Mouse (Mus musculus) megakaryocyte, embryonic 14.5 days (primary cell): ENCODE results near the gene Wdr26. TPM values are rescaled to one million over a fixed set of nuclear protein-coding genes. Genes with fewer than 3 reads are reported as not detected.

Experiments used
- H3K27me3 ChIP-seq: replicated peaks from 2 replicates; pipeline ENCODE3; 2012; ENCODE audit warnings: inconsistent platforms
- H3K36me3 ChIP-seq: replicated peaks from 2 replicates; pipeline ENCODE3; 2012; ENCODE audit warnings: low read length, inconsistent platforms, mixed read lengths
- H3K4me1 ChIP-seq: 2 replicates; pipeline ENCODE4 v1.6.1; 2012; ENCODE audit warnings: inconsistent platforms
- H3K4me3 ChIP-seq: replicated peaks from 2 replicates; pipeline ENCODE3; 2012; ENCODE audit warnings: moderate library complexity, mild to moderate bottlenecking, inconsistent platforms
- H3K9me3 ChIP-seq: 2 replicates; pipeline ENCODE4 v1.6.1; 2012; ENCODE audit warnings: inconsistent platforms
- FLI1 ChIP-seq: IDR thresholded peaks from 2 replicates; pipeline ENCODE4 v1.6.1; 2012; ENCODE audit warnings: low read length, inconsistent platforms, mixed read lengths
- GATA1 ChIP-seq: IDR thresholded peaks from 3 replicates; pipeline ENCODE4 v1.6.1; 2012; ENCODE audit warnings: mixed read lengths, low read length, inconsistent platforms, borderline replicate concordance
- polyA plus RNA-seq: library from polyadenylated mRNA; stranded (reverse); fragments of >175 nt; gene quantifications from 2 replicates; pipeline ENCODE4 v1.2.3, GENCODE M21; 2012; ENCODE audit warnings: low replicate concordance; ENCODE audit not compliant: insufficient read depth

The Wdr26 gene
- polyA plus RNA-seq, 1 experiment = 11.4 TPM

- peaks cover 51% of the 10 kb centered on the region for H3K4me1 ChIP-seq
- H3K4me3 ChIP-seq = peak overlapping the region; percentile 72
- H3K9me3 ChIP-seq = no peaks in the 10 kb centered on the region
- TF ChIP-seq FLI1 (no peak), GATA1 (no peak)
- H3K27me3 ChIP-seq = no peaks in the 10 kb centered on the region
- peaks cover 12% of the 10 kb centered on the region for H3K36me3 ChIP-seq
Observed at GRCm38 (mm10) chr1:181146187-181146586, 65.6 kb downstream of the Wdr26 start.

GRCm38 (mm10) chr1:181144966-181145365, 66.8 kb downstream of the Wdr26 start:
- TF ChIP-seq GATA1 (no peak), FLI1 (no peak)
- no peaks in the 10 kb centered on the region for H3K27me3 ChIP-seq
- peak overlapping the region; percentile 96 for H3K4me3 ChIP-seq
- H3K4me1 ChIP-seq = peaks cover 42% of the 10 kb centered on the region
- peaks cover 24% of the 10 kb centered on the region for H3K36me3 ChIP-seq
- no peaks in the 10 kb centered on the region for H3K9me3 ChIP-seq

- no peaks in the 10 kb centered on the region for H3K27me3 ChIP-seq
- peaks cover 32% of the 10 kb centered on the region for H3K36me3 ChIP-seq
- H3K9me3 ChIP-seq = no peaks in the 10 kb centered on the region
- H3K4me3 ChIP-seq = peak within 1 kb of the TSS; percentile 96
- TF ChIP-seq FLI1 (peak; percentile 98), GATA1 (no peak)
- H3K4me1 ChIP-seq = peaks cover 37% of the 10 kb centered on the region
Observed at GRCm38 (mm10) chr1:181143950-181144836, 67.6 kb downstream of the Wdr26 start, which contains the start of the genes Nvl and Cnih4. Nvl (minus strand) TSS chr1:181144204. Cnih4 (plus strand) TSS chr1:181144693.

- H3K4me3 ChIP-seq = peak overlapping the region; percentile 96
- TF ChIP-seq FLI1 = no peak
- no peak for TF ChIP-seq GATA1
- H3K27me3 ChIP-seq = no peaks in the 10 kb centered on the region
- H3K36me3 ChIP-seq = peaks cover 38% of the 10 kb centered on the region
- H3K4me1 ChIP-seq = peaks cover 36% of the 10 kb centered on the region
- no peaks in the 10 kb centered on the region for H3K9me3 ChIP-seq
Observed at GRCm38 (mm10) chr1:181143609-181143949, 68.2 kb downstream of the Wdr26 start.

GRCm38 (mm10) chr1:181138730-181139129, 73.1 kb downstream of the Wdr26 start:
- Histone ChIP-seq H3K4me3 (no peak overlapping the region), H3K27me3 (no peaks in the 10 kb centered on the region), H3K9me3 (no peaks in the 10 kb centered on the region), H3K36me3 (peaks cover 79% of the 10 kb centered on the region), H3K4me1 (peaks cover 14% of the 10 kb centered on the region)
- TF ChIP-seq GATA1 = no peak
- TF ChIP-seq FLI1 = no peak

- TF ChIP-seq FLI1 (no peak), GATA1 (no peak)
- H3K9me3 ChIP-seq = no peaks in the 10 kb centered on the region
- peaks cover 90% of the 10 kb centered on the region for H3K36me3 ChIP-seq
Observed at GRCm38 (mm10) chr1:181131915-181132314, 79.9 kb downstream of the Wdr26 start.

GRCm38 (mm10) chr1:181126766-181127165, 85.0 kb downstream of the Wdr26 start:
- Histone ChIP-seq H3K4me3 (no peak overlapping the region), H3K9me3 (no peaks in the 10 kb centered on the region), H3K4me1 (peaks cover 5% of the 10 kb centered on the region), H3K27me3 (no peaks in the 10 kb centered on the region), H3K36me3 (peaks cover 90% of the 10 kb centered on the region)
- no peak for TF ChIP-seq FLI1
- TF ChIP-seq GATA1 = no peak

More at GRCm38 (mm10) chr1:181131915-181132314, 79.9 kb downstream of the Wdr26 start:
- Histone ChIP-seq H3K27me3 (no peaks in the 10 kb centered on the region), H3K4me1 (peaks cover 4% of the 10 kb centered on the region; the same call in 1 of the 2 replicates), H3K4me3 (no peak overlapping the region)

GRCm38 (mm10) chr1:181125916-181126315, 85.9 kb downstream of the Wdr26 start:
- no peak for TF ChIP-seq FLI1
- H3K4me3 ChIP-seq = no peak overlapping the region
- H3K4me1 ChIP-seq = peaks cover 5% of the 10 kb centered on the region
- peaks cover 88% of the 10 kb centered on the region for H3K36me3 ChIP-seq
- H3K9me3 ChIP-seq = no peaks in the 10 kb centered on the region
- H3K27me3 ChIP-seq = no peaks in the 10 kb centered on the region

- Histone ChIP-seq H3K36me3 (peaks cover 87% of the 10 kb centered on the region), H3K4me1 (peaks cover 5% of the 10 kb centered on the region), H3K27me3 (no peaks in the 10 kb centered on the region), H3K4me3 (no peak overlapping the region), H3K9me3 (no peaks in the 10 kb centered on the region)
- TF ChIP-seq FLI1 (no peak), GATA1 (no peak)
Observed at GRCm38 (mm10) chr1:181124145-181124544, 87.7 kb downstream of the Wdr26 start.

Other genes with a start within 250 kb of the Wdr26 start
- not detected in 2 replicates for gene Ephx1, start 191.1 kb downstream of the Wdr26 start, polyA plus RNA-seq
- not detected in 2 replicates for gene 9130409I23Rik, start 160.8 kb downstream of the Wdr26 start, polyA plus RNA-seq
- gene Nvl, start 67.8 kb downstream of the Wdr26 start, polyA plus RNA-seq = 2.5 and 4.2 TPM in 2 replicates
- gene Cnih4, start 67.3 kb downstream of the Wdr26 start, polyA plus RNA-seq = 2.6 and 17.4 TPM in 2 replicates
- not detected in 2 replicates for gene Cnih3, start 140.6 kb upstream of the Wdr26 start, polyA plus RNA-seq